Mouse (Mus musculus) cortical plate, adult 2 months (tissue): ENCODE data around the gene Zzef1.

Source experiments
- CTCF ChIP-seq: fragments of 200-500 bp; IDR thresholded peaks from 2 replicates; pipeline ENCODE4 v1.5.1; 2011; ENCODE audit warnings: mild to moderate bottlenecking, control low read depth, low read length; ENCODE audit not compliant: insufficient read depth; ENCODE audit errors: extremely low read depth
- POLR2A ChIP-seq: fragments of 200-500 bp; IDR thresholded peaks from 2 replicates; pipeline ENCODE4 v1.6.1; 2011; ENCODE audit warnings: mild to moderate bottlenecking, low read length, control low read depth; ENCODE audit not compliant: insufficient read depth; ENCODE audit errors: extremely low read depth

- TF ChIP-seq CTCF (no peak), POLR2A (no peak)
Measured at GRCm38 (mm10) chr11:72872061-72872460, 76.0 kb downstream of the Zzef1 start.
